Mouse (Mus musculus) embryonic fibroblast, embryonic 13.5 days (primary cell): ENCODE data around the gene Creb3l2.

Experiments
- CTCF ChIP-seq: IDR thresholded peaks from 2 replicates; pipeline ENCODE4 v1.5.1; 2011; ENCODE audit warnings: mild to moderate bottlenecking, control low read depth, low read length, moderate library complexity, borderline replicate concordance; ENCODE audit not compliant: insufficient read depth
- POLR2A ChIP-seq: IDR thresholded peaks from 2 replicates; pipeline ENCODE4 v1.6.1; 2011; ENCODE audit warnings: low read depth, mild to moderate bottlenecking, control low read depth, low read length, moderate library complexity

- TF ChIP-seq CTCF (no peak), POLR2A (no peak)
Observed at GRCm38 (mm10) chr6:37460681-37461080, 18.7 kb upstream of the Creb3l2 start.
